Mouse (Mus musculus) left cerebral cortex, adult 11 months (tissue): ENCODE measurements around the gene Ptf1a.

Experiments used
- DNase-seq: peaks from one replicate; pipeline ENCODE4 v3.0.0; 2022; ENCODE audit warnings: low spot score

The Ptf1a gene

GRCm38 (mm10) chr2:19452531-19453055 lies 7.1 kb downstream of the Ptf1a start:
- no peak for DNase-seq

- no peak for DNase-seq
These were observed 9.8 kb downstream of the Ptf1a start for GRCm38 (mm10) chr2:19455228-19455627.

GRCm38 (mm10) chr2:19455857-19456482 lies 10.5 kb downstream of the Ptf1a start:
- DNase-seq: no peak

GRCm38 (mm10) chr2:19458785-19459184 lies 13.3 kb downstream of the Ptf1a start:
- DNase-seq: no peak

- no peak for DNase-seq
These were observed 16.5 kb downstream of the Ptf1a start for GRCm38 (mm10) chr2:19461940-19462339.

- DNase-seq: no peak
These were observed 44.8 kb downstream of the Ptf1a start for GRCm38 (mm10) chr2:19490262-19490661.
